Mouse (Mus musculus) embryonic facial prominence, embryonic 12.5 days (tissue): ENCODE results near the gene Atad5. TPM values are rescaled to one million over a fixed set of nuclear protein-coding genes. Genes with fewer than 3 reads are reported as not detected.
A peak's percentile ranks its signal among the peaks of the same experiment; 100 is the strongest.

ENCODE experiments used
- ATAC-seq: fragments of 200-750 bp; cut with Nextera tagmentation; 2 replicates; pipeline ENCODE4 v1.8.0; 2017; ENCODE audit not compliant: insufficient number of reproducible peaks, insufficient read depth, low FRiP score, low TSS enrichment
- H3K27ac ChIP-seq: fragments of 300-500 bp; sonication (generic); 2 replicates; pipeline ENCODE4 v1.5.1; 2016; ENCODE audit warnings: mild to moderate bottlenecking
- H3K27me3 ChIP-seq: fragments of 300-500 bp; sonication (generic); 2 replicates; pipeline ENCODE4 v1.6.1; 2016; ENCODE audit warnings: mild to moderate bottlenecking, moderate library complexity
- H3K36me3 ChIP-seq: fragments of 300-500 bp; sonication (generic); 2 replicates; pipeline ENCODE4 v1.6.1; 2016; ENCODE audit warnings: mild to moderate bottlenecking
- H3K4me1 ChIP-seq: fragments of 300-500 bp; sonication (generic); 2 replicates; pipeline ENCODE4 v1.6.1; 2016
- H3K4me2 ChIP-seq: fragments of 300-500 bp; sonication (generic); replicated peaks from 2 replicates; pipeline ENCODE4 v1.6.1; 2016; ENCODE audit warnings: mild to moderate bottlenecking, moderate library complexity
- H3K4me3 ChIP-seq: fragments of 300-500 bp; sonication (generic); 2 replicates; pipeline ENCODE4 v1.5.1; 2016; ENCODE audit warnings: mild to moderate bottlenecking
- H3K9ac ChIP-seq: fragments of 300-500 bp; sonication (generic); 2 replicates; pipeline ENCODE4 v1.6.1; 2016; ENCODE audit warnings: mild to moderate bottlenecking, moderate library complexity
- H3K9me3 ChIP-seq: fragments of 300-500 bp; sonication (generic); 2 replicates; pipeline ENCODE4 v1.6.1; 2016; ENCODE audit warnings: mild to moderate bottlenecking, moderate library complexity
- WGBS: fragments of 180-500 bp; shearing (Covaris S2); methylation state at CpG from one replicate; pipeline ENCODE4 v1.1.7; 2016; 5-methylcytosine and 5-hydroxymethylcytosine counted together
- polyA plus RNA-seq: library from polyadenylated mRNA; unstranded; fragments of >200 nt; fragmentation: Nextera tagmentation; extraction: Ambion mirVana; gene quantifications from 2 replicates; pipeline ENCODE4 v1.2.1, GENCODE M21; 2016

Atad5 gene
- polyA plus RNA-seq, 1 experiment from 2014 or later = 16.0 TPM

- H3K9me3 ChIP-seq = no peaks in the 10 kb centered on the region
- no peak overlapping the region for H3K27ac ChIP-seq
- WGBS = 80% methylated on average over 6 of the region's 6 CpGs
- H3K4me3 ChIP-seq = no peak overlapping the region
- H3K36me3 ChIP-seq = no peaks in the 10 kb centered on the region
- peaks cover 10% of the 10 kb centered on the region for H3K4me1 ChIP-seq
- H3K9ac ChIP-seq = no peak overlapping the region
- no peaks in the 10 kb centered on the region for H3K27me3 ChIP-seq
- ATAC-seq = no peak
- H3K4me2 ChIP-seq = no peak overlapping the region
These were observed 3.7 kb upstream of the Atad5 start for GRCm38 (mm10) chr11:80085356-80086055.

GRCm38 (mm10) chr11:80086844-80087243 lies 2.4 kb upstream of the Atad5 start:
- Histone ChIP-seq H3K9me3 (no peaks in the 10 kb centered on the region), H3K27ac (no peak overlapping the region), H3K9ac (no peak overlapping the region), H3K36me3 (no peaks in the 10 kb centered on the region), H3K4me1 (peaks cover 9% of the 10 kb centered on the region), H3K4me3 (no peak overlapping the region), H3K4me2 (no peak overlapping the region), H3K27me3 (no peaks in the 10 kb centered on the region)
- no peak for ATAC-seq
- WGBS = 5% methylated on average over 5 of the region's 5 CpGs

- H3K27ac ChIP-seq = peak overlapping the region; percentile 77; the same call in 1 of the 2 replicates
- no peaks in the 10 kb centered on the region for H3K9me3 ChIP-seq
- H3K4me2 ChIP-seq = peak overlapping the region; percentile 78
- no peaks in the 10 kb centered on the region for H3K27me3 ChIP-seq
- peak overlapping the region; percentile 100 for H3K4me3 ChIP-seq
- H3K36me3 ChIP-seq = 0 out of 2 replicates have a peak, but pooled peaks cover 2% of the 10 kb centered on the region
- H3K4me1 ChIP-seq = peaks cover 14% of the 10 kb centered on the region
- no peak for ATAC-seq
- H3K9ac ChIP-seq = peak overlapping the region; percentile 99
- WGBS = under 1% methylated on average over 14 of the region's 14 CpGs
These were observed 616 bp downstream of the Atad5 start for GRCm38 (mm10) chr11:80089817-80090214.

- ATAC-seq = no peak
- no peak overlapping the region for H3K27ac ChIP-seq
- H3K9ac ChIP-seq = peak overlapping the region; percentile 99; the same call in 1 of the 2 replicates
- H3K9me3 ChIP-seq = no peaks in the 10 kb centered on the region
- H3K27me3 ChIP-seq = no peaks in the 10 kb centered on the region
- H3K4me3 ChIP-seq = peak overlapping the region; percentile 100
- WGBS = 67% methylated on average over 3 of the region's 3 CpGs
- peak overlapping the region; percentile 78 for H3K4me2 ChIP-seq
- peaks cover 7% of the 10 kb centered on the region; the same call in 1 of the 2 replicates for H3K36me3 ChIP-seq
- peaks cover 14% of the 10 kb centered on the region for H3K4me1 ChIP-seq
These were observed 1.5 kb downstream of the Atad5 start for GRCm38 (mm10) chr11:80090555-80091164.

- no peak overlapping the region for H3K9ac ChIP-seq
- no peak for ATAC-seq
- H3K4me1 ChIP-seq = no peaks in the 10 kb centered on the region
- no peaks in the 10 kb centered on the region for H3K9me3 ChIP-seq
- H3K27me3 ChIP-seq = no peaks in the 10 kb centered on the region
- H3K27ac ChIP-seq = no peak overlapping the region
- peaks cover 37% of the 10 kb centered on the region for H3K36me3 ChIP-seq
- no peak overlapping the region for H3K4me3 ChIP-seq
- no peak overlapping the region for H3K4me2 ChIP-seq
- 91% methylated on average over 3 of the region's 3 CpGs for WGBS
These were observed 9.3 kb downstream of the Atad5 start for GRCm38 (mm10) chr11:80098444-80099056.

GRCm38 (mm10) chr11:80101298-80101697 lies 12.1 kb downstream of the Atad5 start:
- Histone ChIP-seq H3K27ac (no peak overlapping the region), H3K4me3 (no peak overlapping the region), H3K27me3 (no peaks in the 10 kb centered on the region), H3K4me1 (no peaks in the 10 kb centered on the region), H3K36me3 (peaks cover 36% of the 10 kb centered on the region), H3K9ac (no peak overlapping the region), H3K9me3 (no peaks in the 10 kb centered on the region), H3K4me2 (no peak overlapping the region)
- WGBS = 93% methylated on average over 6 of the region's 6 CpGs
- ATAC-seq = no peak

- Histone ChIP-seq H3K27ac (no peak overlapping the region), H3K27me3 (no peaks in the 10 kb centered on the region), H3K4me2 (no peak overlapping the region), H3K9ac (no peak overlapping the region), H3K4me3 (no peak overlapping the region), H3K36me3 (peaks cover 41% of the 10 kb centered on the region), H3K9me3 (no peaks in the 10 kb centered on the region), H3K4me1 (no peaks in the 10 kb centered on the region)
- no peak for ATAC-seq
- 93% methylated on average over 1 of the region's 1 CpGs for WGBS
These were observed 15.2 kb downstream of the Atad5 start for GRCm38 (mm10) chr11:80104407-80104806.

GRCm38 (mm10) chr11:80116411-80116810 lies 27.2 kb downstream of the Atad5 start:
- H3K4me2 ChIP-seq = no peak overlapping the region
- H3K27ac ChIP-seq = no peak overlapping the region
- H3K9ac ChIP-seq = no peak overlapping the region
- peaks cover 64% of the 10 kb centered on the region for H3K36me3 ChIP-seq
- H3K9me3 ChIP-seq = no peaks in the 10 kb centered on the region
- H3K27me3 ChIP-seq = no peaks in the 10 kb centered on the region
- WGBS = 95% methylated on average over 1 of the region's 1 CpGs
- H3K4me3 ChIP-seq = no peak overlapping the region
- H3K4me1 ChIP-seq = no peaks in the 10 kb centered on the region
- ATAC-seq = no peak

- 77% methylated on average over 1 of the region's 1 CpGs for WGBS
- Histone ChIP-seq H3K27ac (no peak overlapping the region), H3K27me3 (no peaks in the 10 kb centered on the region), H3K9ac (no peak overlapping the region), H3K9me3 (no peaks in the 10 kb centered on the region), H3K4me2 (no peak overlapping the region), H3K4me1 (no peaks in the 10 kb centered on the region), H3K4me3 (no peak overlapping the region), H3K36me3 (peaks cover 56% of the 10 kb centered on the region)
- no peak for ATAC-seq
These were observed 42.9 kb downstream of the Atad5 start for GRCm38 (mm10) chr11:80132050-80132449.

- no peak overlapping the region for H3K27ac ChIP-seq
- no peak overlapping the region for H3K4me3 ChIP-seq
- no peak for ATAC-seq
- H3K27me3 ChIP-seq = no peaks in the 10 kb centered on the region
- 80% methylated on average over 4 of the region's 4 CpGs for WGBS
- H3K9me3 ChIP-seq = no peaks in the 10 kb centered on the region
- H3K36me3 ChIP-seq = peaks cover 61% of the 10 kb centered on the region
- no peak overlapping the region for H3K9ac ChIP-seq
- H3K4me1 ChIP-seq = no peaks in the 10 kb centered on the region
- no peak overlapping the region for H3K4me2 ChIP-seq
These were observed 45.5 kb downstream of the Atad5 start for GRCm38 (mm10) chr11:80134744-80135143.

GRCm38 (mm10) chr11:80135954-80136683 lies 46.9 kb downstream of the Atad5 start:
- WGBS = 90% methylated on average over 11 of the region's 11 CpGs
- Histone ChIP-seq H3K9ac (no peak overlapping the region), H3K4me2 (no peak overlapping the region), H3K4me3 (no peak overlapping the region), H3K4me1 (peaks cover 3% of the 10 kb centered on the region; the same call in 1 of the 2 replicates), H3K9me3 (no peaks in the 10 kb centered on the region), H3K27ac (no peak overlapping the region), H3K27me3 (no peaks in the 10 kb centered on the region), H3K36me3 (peaks cover 52% of the 10 kb centered on the region)
- no peak for ATAC-seq
